Mouse (Mus musculus): Measurements from ENCODE around the gene Esd. TPM values are rescaled to one million over a fixed set of nuclear protein-coding genes. Genes with fewer than 3 reads are reported as not detected.

Gene Esd
- polyA plus RNA-seq, 1 experiment from 2014 or later: 360 TPM

Other genes with a start within 250 kb of the Esd start
- gene Htr2a, start 91.5 kb upstream of the Esd start, polyA plus RNA-seq (2016; fragmentation: Nextera tagmentation; extraction: Ambion mirVana): 0.16 and 0.20 TPM in 2 replicates
- gene Lrch1, start 215.6 kb downstream of the Esd start, polyA plus RNA-seq (2016; fragmentation: Nextera tagmentation; extraction: Ambion mirVana): 6.8 and 8.2 TPM in 2 replicates

Measured in hindbrain, embryonic 10.5 days (tissue).